Mouse (Mus musculus) E14TG2a.4 (cell line): Measurements from ENCODE around the gene Ndufc2.

Experiments
- CTCF ChIP-seq: conservative IDR thresholded peaks from 2 replicates; pipeline ENCODE4 v1.5.1; 2014; ENCODE audit warnings: low read length
- NANOG ChIP-seq: IDR thresholded peaks from 2 replicates; pipeline ENCODE4 v1.6.1; 2014; ENCODE audit warnings: borderline replicate concordance, low read length, mixed read lengths
- POU5F1 ChIP-seq: IDR thresholded peaks from 2 replicates; pipeline ENCODE4 v1.6.1; 2014; ENCODE audit warnings: low read length, borderline replicate concordance

- TF ChIP-seq CTCF: no peak
- no peak for TF ChIP-seq POU5F1
- TF ChIP-seq NANOG: no peak
These were observed 26.8 kb downstream of the Ndufc2 start for GRCm38 (mm10) chr7:97426566-97426965.
